Mouse (Mus musculus) myocyte (in vitro differentiated cells): Measurements from ENCODE around the gene Dars2. TPM values are rescaled to one million over a fixed set of nuclear protein-coding genes. Genes with fewer than 3 reads are reported as not detected.

Experiments
- H3K27me3 ChIP-seq: one replicate; pipeline ENCODE4 v1.6.1; 2011; ENCODE audit not compliant: control insufficient read depth, insufficient read depth, insufficient read length
- H3K36me3 ChIP-seq: one replicate; pipeline ENCODE4 v1.6.1; 2011; ENCODE audit not compliant: control insufficient read depth, insufficient read depth
- H3K4me2 ChIP-seq: one replicate; pipeline ENCODE4 v1.6.1; 2011; ENCODE audit warnings: low read depth, control low read depth
- H3K4me3 ChIP-seq: one replicate; pipeline ENCODE4 v1.5.1; 2011; ENCODE audit warnings: mild to moderate bottlenecking, control low read depth, moderate library complexity
- H3K79me2 ChIP-seq: one replicate; pipeline ENCODE4 v1.6.1; 2011; ENCODE audit not compliant: control insufficient read depth, insufficient read depth
- H3ac ChIP-seq: one replicate; pipeline ENCODE4 v1.6.1; 2011; ENCODE audit not compliant: control insufficient read depth, insufficient read length
- CEBPB ChIP-seq: IDR thresholded peaks from 2 replicates; pipeline ENCODE4 v1.6.1; 2011; ENCODE audit warnings: mild to moderate bottlenecking, moderate library complexity; ENCODE audit not compliant: poor library complexity, insufficient read depth, severe bottlenecking
- E2F4 ChIP-seq: IDR thresholded peaks from one replicate; pipeline ENCODE4 v1.6.1; 2011; ENCODE audit warnings: mild to moderate bottlenecking, control low read depth, moderate library complexity; ENCODE audit not compliant: insufficient read depth
- MAX ChIP-seq: IDR thresholded peaks from one replicate; pipeline ENCODE4 v1.6.1; 2011; ENCODE audit warnings: low read depth, mild to moderate bottlenecking, control low read depth
- MYOD1 ChIP-seq, 3 experiments: IDR thresholded peaks; one replicate each; pipeline ENCODE4 v1.6.1; 2011; ENCODE audit warnings: control low read depth in 2 of 3, low read depth in 2 of 3, mild to moderate bottlenecking in 2 of 3, moderate library complexity in 1 of 3; ENCODE audit not compliant: insufficient read length in 2 of 3, control insufficient read depth in 1 of 3
- MYOG ChIP-seq, 3 experiments: IDR thresholded peaks; one replicate each; pipeline ENCODE4 v1.6.1; 2011; ENCODE audit warnings: control low read depth in 2 of 3, low read depth in 2 of 3, mild to moderate bottlenecking in 2 of 3; ENCODE audit not compliant: insufficient read length in 2 of 3, control insufficient read depth in 1 of 3, insufficient read depth in 1 of 3
- POLR2A ChIP-seq: IDR thresholded peaks from one replicate; pipeline ENCODE4 v1.6.1; 2011; ENCODE audit warnings: low read depth, mild to moderate bottlenecking, control low read depth, moderate library complexity; ENCODE audit not compliant: insufficient read length
- POLR2AphosphoS2 ChIP-seq: IDR thresholded peaks from one replicate; pipeline ENCODE4 v1.6.1; 2011; ENCODE audit warnings: low read depth, control low read depth; ENCODE audit not compliant: insufficient read length
- REST ChIP-seq: IDR thresholded peaks from one replicate; pipeline ENCODE4 v1.6.1; 2011; ENCODE audit warnings: mild to moderate bottlenecking, control low read depth, moderate library complexity; ENCODE audit not compliant: insufficient read depth, insufficient read length
- SRF ChIP-seq: IDR thresholded peaks from one replicate; pipeline ENCODE4 v1.6.1; 2011; ENCODE audit warnings: low read depth; ENCODE audit not compliant: control insufficient read depth, insufficient read length
- TCF12 ChIP-seq: IDR thresholded peaks from one replicate; pipeline ENCODE4 v1.6.1; 2011; ENCODE audit warnings: mild to moderate bottlenecking, control low read depth; ENCODE audit not compliant: poor library complexity, insufficient read depth, severe bottlenecking
- TCF3 ChIP-seq: IDR thresholded peaks from one replicate; pipeline ENCODE4 v1.6.1; 2011; ENCODE audit warnings: low read depth, control low read depth; ENCODE audit not compliant: insufficient read length
- USF1 ChIP-seq: IDR thresholded peaks from one replicate; pipeline ENCODE4 v1.6.1; 2011; ENCODE audit warnings: low read depth, mild to moderate bottlenecking, control low read depth, moderate library complexity
- polyA plus RNA-seq: library from polyadenylated mRNA; unstranded; fragments of >200 nt; fragmentation: generic; extraction: Trizol; gene quantifications from one replicate; pipeline ENCODE4 v1.2.1, GENCODE M21; 2012; ENCODE audit warnings: missing spikeins

The Dars2 gene
- polyA plus RNA-seq, 1 experiment: 18.1 TPM

DNA sequence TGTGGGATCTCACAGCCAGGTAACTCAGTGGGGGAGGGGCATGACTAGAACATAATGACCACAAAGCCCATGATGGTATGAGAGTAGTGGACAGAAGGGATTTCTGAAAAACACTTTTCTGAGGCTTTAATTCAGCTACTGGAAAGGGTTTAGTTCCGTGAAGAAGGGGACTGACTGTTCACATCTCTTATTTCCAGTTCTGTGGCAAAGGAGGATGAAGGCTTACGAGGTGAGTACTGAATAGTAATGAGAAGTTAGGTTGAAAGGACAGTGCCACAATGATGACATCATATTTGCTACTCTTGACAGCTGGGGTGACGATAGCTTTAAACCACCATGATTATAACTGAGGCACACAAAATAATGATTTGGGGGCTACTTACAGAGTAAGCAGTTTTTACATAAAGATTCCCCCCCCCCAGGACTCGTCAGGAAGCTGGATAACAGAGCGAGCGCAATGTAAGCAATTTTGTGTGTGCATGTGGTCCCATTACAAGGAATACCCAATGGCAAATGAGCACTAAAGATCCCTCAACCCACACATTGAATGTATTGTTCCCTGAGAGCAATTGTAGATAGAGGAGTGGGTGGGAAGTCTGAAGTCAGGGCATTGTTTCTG lies 34.6 kb downstream of the Dars2 start:
- Histone ChIP-seq H3K27me3 (no peaks in the 10 kb centered on the region), H3K4me2 (peak overlapping the region; percentile 83), H3K36me3 (peaks cover 37% of the 10 kb centered on the region), H3ac (peak overlapping the region; percentile 74), H3K79me2 (peaks cover 22% of the 10 kb centered on the region), H3K4me3 (peak overlapping the region; percentile 86)
- TF ChIP-seq TCF3: no peak
- TF ChIP-seq MAX: no peak
- TF ChIP-seq POLR2A: no peak
- TF ChIP-seq SRF: no peak
- TF ChIP-seq USF1: no peak

DNA sequence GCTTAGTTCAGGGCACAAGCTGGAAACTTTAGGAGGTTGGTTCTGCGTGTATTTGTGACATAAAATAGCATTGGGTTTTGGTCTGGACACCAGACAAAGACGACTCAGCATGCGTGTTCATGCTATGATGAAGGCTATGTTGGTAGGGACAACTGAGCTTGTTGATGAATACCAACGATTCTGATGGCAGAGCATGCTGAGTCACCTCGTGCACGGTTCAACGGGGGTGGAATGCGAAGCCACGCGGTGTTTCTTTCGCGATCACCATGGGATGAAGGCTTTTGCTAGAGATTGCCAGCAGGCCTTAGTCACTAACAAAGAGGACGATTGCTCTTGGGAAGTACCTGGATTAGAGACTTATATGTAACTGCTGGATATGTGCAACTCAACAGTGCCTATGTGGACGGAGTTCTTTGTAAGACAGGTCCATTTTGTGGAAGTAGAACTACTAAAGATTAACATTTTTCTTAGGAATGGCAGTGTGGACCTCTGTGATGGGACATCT lies 35.1 kb downstream of the Dars2 start:
- Histone ChIP-seq H3K27me3 (no peaks in the 10 kb centered on the region), H3K4me3 (peak overlapping the region; percentile 86), H3ac (peak overlapping the region; percentile 74), H3K36me3 (peaks cover 37% of the 10 kb centered on the region), H3K79me2 (peaks cover 22% of the 10 kb centered on the region), H3K4me2 (peak overlapping the region; percentile 83)
- TF ChIP-seq TCF12: no peak
- TF ChIP-seq USF1: no peak
- no peak for TF ChIP-seq REST
- TF ChIP-seq POLR2A: no peak
- TF ChIP-seq MAX: peak; percentile 18
- no peak for TF ChIP-seq SRF
- no peak for TF ChIP-seq TCF3

DNA sequence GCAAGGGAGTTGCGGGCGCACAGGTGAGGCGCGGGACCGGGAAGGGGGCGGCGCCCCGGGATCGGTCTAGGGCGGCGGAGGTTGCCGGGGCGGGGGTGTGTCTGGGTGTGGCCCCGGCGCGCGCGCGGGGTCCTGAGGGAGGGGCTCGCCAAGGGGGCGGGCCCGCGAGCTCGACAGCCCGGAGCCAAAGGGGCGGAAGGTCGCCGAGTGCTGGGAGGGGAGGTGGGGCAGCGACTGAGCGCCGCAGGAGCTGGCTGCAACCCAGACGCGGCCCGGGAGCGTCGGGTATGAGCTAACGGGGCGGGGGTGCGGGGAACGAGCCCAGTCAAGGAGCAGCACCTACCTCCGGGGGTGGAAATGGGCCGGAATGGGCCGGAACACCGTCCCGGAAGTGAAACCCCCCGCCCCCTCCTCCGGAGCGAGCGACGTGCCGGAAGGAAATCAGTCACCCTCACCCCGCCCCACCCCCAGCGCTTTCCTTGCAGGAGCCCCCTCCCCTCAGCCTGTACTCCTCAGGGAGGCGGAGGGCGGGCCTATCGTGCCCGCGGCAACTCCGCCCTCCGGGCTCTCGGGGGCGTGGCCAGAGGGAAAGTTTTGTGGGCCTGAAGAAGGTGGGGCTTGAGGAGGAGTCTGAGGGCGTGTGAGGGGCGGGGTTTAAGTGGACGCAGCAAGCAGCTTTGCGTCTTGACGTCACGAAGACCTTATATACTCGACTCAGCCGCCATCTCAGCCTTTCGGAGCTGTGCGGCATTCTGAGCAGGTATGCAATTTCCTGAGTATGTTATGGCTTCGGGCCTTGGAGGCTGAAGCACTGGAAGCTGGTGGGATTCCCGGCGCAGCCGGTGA lies 35.8 kb downstream of the Dars2 start, which contains the start of gene Zbtb37:
Zbtb37 (minus strand) TSS at position 415 of the 846 bp plus-strand sequence.
- TF ChIP-seq POLR2A (peak; percentile 98), SRF (peak; percentile 19), POLR2AphosphoS2 (peak; percentile 97), MYOG (IDR thresholded peaks at IDR 0.05; ENCODE audit: control insufficient read depth in 1 of 3, insufficient read depth in 1 of 3, insufficient read length in 2 of 3, low read depth in 2 of 3) (no peak)
- peaks cover 34% of the 10 kb centered on the region for H3K36me3 ChIP-seq

DNA sequence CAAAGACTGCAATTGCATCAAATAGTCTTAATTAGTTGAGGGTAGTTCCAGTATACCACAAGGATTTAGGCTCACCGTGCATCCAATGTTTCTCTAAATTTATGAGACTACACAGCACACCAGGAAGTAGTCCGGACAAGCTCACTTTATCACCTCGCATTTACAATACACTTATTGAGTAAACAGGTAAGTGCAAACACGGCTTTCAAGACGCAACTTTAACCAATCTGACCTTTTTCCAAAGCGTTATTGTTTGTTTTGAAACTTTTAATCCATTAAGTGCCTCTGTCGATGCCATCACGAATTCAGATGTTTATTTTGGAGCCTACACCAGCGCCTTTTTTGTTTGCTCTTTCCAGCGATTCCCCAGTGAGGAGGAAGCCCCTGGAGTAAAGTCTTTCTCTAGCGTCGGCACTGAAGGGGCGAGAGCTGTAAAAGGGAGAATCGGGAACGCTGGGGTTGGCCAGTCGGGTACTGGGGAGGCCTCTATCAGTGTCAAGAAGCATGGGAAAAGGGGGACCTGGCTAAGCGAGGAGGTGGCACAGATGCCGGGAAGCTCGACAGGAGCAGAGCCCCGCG lies 36.5 kb downstream of the Dars2 start:
- Histone ChIP-seq H3K36me3 (peaks cover 40% of the 10 kb centered on the region), H3K27me3 (no peaks in the 10 kb centered on the region), H3ac (peak overlapping the region; percentile 74), H3K79me2 (peaks cover 22% of the 10 kb centered on the region), H3K4me3 (peak overlapping the region; percentile 86), H3K4me2 (peak overlapping the region; percentile 93)
- TF ChIP-seq TCF3: no peak
- no peak for TF ChIP-seq REST
- TF ChIP-seq MYOG (IDR thresholded peaks at IDR 0.05; ENCODE audit: control insufficient read depth in 1 of 3, insufficient read depth in 1 of 3, insufficient read length in 2 of 3, low read depth in 2 of 3): no peak
- TF ChIP-seq USF1: no peak
- TF ChIP-seq TCF12: no peak
- TF ChIP-seq MYOD1 (IDR thresholded peaks at IDR 0.05; ENCODE audit: control insufficient read depth in 1 of 3, insufficient read length in 2 of 3, low read depth in 2 of 3): no peak
- no peak for TF ChIP-seq SRF
- TF ChIP-seq MAX: no peak
- no peak for TF ChIP-seq CEBPB
- no peak for TF ChIP-seq E2F4
- no peak for TF ChIP-seq POLR2AphosphoS2

More for the DNA sequence above, 35.8 kb downstream of the Dars2 start, which contains the start of gene Zbtb37:
- Histone ChIP-seq H3K4me2 (peak within 1 kb of the TSS; percentile 93), H3K27me3 (no peaks in the 10 kb centered on the region), H3K4me3 (peak within 1 kb of the TSS; percentile 86), H3ac (peak within 1 kb of the TSS; percentile 74), H3K79me2 (peaks cover 22% of the 10 kb centered on the region)

DNA sequence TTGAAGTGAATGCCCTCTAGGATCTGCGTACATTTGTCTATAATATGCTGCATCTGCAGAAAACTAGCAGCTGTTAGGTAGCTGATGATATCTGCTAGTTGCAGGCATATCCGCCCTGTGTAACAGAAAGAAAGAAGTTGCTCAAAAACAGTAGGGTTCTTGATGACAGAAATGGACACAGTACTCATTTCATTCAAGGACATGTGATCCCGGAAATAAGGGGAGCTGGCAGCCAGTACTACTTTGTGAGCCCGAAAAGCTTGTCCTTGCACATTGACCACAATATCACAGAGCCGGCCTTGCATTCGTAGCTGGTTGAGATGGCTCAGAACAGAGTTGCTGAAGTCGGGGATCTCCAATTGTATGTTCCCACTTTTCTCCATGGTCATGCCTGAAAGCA lies 38.1 kb downstream of the Dars2 start:
- TF ChIP-seq USF1 (no peak), E2F4 (no peak), REST (no peak), POLR2A (no peak), MYOG (IDR thresholded peaks at IDR 0.05; ENCODE audit: control insufficient read depth in 1 of 3, insufficient read depth in 1 of 3, insufficient read length in 2 of 3, low read depth in 2 of 3) (no peak)
- Histone ChIP-seq H3K4me3 (no peak overlapping the region), H3K36me3 (peaks cover 29% of the 10 kb centered on the region), H3K27me3 (no peaks in the 10 kb centered on the region), H3K4me2 (no peak overlapping the region), H3ac (no peak overlapping the region), H3K79me2 (peaks cover 22% of the 10 kb centered on the region)
